Mouse (Mus musculus) regulatory T cell (primary cell): ENCODE data around the gene Setd1b.
"Not testable (repeated sequence)": the region's sequence is repeated elsewhere in the genome, so short reads cannot be mapped to it uniquely, and the experiment has no call there.

Experiments
- in situ Hi-C: fragments of 300-600 bp; cut with MboI, MseI; formaldehyde crosslinking; loops from one replicate; pipeline ENCODE4 v1.15.1; 2025; ENCODE audit warnings: high pct_unique_total_duplicates

The Setd1b gene

DNA sequence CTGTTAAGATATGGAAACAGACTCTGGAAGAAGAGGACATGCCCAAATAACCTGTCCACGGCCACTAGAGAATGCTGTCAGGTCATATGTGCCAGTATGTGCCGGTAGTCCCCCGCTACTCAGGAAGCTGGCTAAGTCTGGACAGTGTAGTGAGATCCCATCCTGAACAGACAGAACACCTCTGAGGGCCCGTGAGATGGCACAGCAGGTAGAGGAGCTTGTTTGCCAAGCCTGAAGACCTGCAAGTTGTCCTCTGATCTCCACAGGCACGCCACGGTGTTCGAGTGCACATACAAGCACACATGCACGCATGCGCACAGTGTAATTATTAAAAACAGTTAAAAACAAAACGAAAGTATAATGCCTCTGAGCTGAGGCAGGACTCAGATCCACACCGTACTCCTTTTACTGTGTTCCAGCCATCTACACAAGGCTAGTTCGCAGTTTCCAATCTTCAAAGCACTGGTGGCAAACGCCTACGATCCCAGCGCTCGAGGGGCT lies 53.6 kb downstream of the Setd1b start:
- in situ Hi-C loops: no loop called here

DNA sequence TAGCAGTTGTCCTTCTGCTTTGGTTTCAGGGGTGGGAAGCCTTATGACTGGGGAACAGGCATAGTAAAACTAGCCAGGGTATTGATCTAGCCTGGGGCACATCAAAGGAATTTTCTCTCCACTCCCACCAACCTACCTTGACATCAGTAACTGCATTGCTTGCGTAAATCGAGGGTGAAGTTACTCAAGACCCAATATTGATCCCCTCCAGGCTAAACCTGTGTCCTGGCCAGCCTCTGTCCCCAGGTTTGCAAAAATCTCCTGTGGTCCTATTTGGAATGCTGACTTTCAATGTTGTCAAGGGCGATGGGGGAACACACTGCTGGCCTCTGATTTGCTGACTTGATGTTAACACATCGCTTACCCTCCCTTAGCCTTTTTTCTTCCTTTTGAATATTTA lies 54.8 kb downstream of the Setd1b start:
- in situ Hi-C loops: no loop called here

DNA sequence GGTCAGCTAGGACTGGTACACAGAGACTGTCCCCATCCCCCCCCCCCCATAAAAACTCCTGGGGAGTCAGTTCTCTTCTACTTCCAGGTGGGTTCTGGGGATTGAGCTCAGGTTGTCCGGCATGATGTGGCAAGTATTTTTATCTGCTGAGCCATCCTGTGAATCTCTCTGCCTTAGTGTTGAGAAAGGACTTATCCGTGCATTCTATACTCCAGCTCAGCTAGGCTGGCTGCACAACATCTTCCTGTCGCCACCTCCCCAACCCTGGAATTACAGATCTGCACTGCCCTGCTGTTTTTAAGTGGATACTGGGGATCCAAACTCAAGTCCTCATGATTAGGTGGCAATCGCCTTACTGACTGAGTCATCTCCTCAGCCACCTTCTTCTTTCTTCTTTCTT lies 56.5 kb downstream of the Setd1b start:
- in situ Hi-C loops: no loop called here

DNA sequence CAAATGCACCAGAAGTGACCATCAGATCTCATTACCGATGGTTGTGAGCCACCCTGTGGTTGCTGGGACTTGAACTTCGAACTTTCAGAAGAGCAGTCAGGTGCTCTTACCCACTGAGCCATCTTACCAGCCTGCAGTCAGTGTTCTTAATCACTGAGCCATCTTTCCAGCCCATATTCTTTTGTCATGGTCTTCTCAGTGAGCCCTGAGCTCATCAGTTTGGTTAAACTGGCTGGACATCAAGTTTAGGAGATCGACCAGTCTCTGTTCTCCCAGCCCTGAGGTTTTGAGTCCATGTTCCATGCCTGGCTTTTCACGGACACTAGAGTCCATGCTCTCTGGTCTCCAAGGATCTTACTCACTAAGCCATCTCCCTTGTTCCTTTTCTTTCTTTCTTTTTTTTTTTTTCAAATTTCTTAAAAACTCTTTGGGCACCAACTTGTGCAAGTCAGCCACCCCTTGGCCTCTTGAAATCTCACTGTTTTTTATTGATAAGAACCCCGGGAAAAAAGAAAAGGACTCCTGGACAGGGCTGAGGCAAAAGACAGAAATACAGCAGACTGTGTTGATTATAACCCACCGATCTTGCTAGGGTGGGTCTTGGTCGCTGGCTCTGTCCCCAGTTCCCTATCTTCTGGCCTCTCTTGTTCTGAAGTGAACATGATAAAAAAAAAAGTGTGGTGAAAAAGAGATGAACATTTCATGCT lies 59.0 kb downstream of the Setd1b start:
- in situ Hi-C loops: not testable (repeated sequence)

DNA sequence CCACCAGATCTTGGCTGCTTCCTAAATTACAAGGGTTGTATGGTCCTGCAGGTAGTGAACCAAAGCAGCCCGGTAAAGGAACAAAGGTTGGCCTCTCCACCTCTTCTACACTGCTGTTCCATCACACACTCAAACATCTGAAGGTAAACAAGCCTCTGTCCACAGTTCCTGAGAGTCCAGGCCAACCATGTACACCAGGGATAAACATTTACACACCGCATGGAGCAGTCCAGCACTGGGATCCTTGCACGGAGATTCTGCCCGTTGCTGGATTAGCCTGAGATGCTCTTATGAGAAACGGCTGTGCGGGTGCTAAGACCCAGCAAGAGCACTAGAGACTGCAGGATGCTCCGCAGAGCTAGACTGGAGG lies 59.5 kb downstream of the Setd1b start:
- in situ Hi-C loops: no loop called here

DNA sequence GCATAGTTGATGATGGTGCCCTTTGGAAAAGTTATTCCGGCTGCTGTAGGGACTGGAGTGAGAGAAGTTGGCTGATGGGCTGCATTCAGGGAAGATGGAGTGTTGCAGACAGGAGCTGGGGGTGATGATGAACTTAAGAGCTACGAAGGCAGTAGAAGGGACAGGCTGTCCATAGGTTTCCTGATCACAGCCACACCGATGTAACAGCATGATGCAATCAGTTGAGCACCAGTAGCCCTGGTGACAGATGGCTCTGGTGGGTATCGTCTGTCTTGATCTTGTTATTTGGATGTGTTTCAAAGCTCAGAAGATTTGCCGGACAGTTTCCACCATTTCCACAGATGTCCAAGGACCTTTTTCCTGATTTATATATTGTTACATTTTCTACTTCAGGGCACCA lies 60.0 kb downstream of the Setd1b start:
- in situ Hi-C loops: no loop called here

DNA sequence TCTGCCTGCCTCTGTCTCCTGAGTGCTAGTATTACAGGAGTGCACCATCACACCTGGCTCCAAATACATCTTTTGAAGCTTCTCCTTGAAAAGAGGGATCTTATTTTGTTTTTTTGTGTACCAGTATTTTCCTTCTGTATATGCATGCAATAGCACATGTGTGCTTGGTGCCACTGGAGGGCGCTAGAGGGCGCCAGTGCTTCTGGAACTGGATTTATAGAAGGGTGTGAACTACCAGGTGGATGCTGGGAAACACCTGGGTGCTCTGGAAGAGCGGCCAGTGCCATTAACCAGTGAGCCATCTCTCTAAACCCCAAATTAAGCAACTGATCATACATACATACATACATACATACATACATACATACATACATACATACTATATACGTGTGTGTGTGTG lies 60.8 kb downstream of the Setd1b start:
- in situ Hi-C loops: not testable (repeated sequence)

DNA sequence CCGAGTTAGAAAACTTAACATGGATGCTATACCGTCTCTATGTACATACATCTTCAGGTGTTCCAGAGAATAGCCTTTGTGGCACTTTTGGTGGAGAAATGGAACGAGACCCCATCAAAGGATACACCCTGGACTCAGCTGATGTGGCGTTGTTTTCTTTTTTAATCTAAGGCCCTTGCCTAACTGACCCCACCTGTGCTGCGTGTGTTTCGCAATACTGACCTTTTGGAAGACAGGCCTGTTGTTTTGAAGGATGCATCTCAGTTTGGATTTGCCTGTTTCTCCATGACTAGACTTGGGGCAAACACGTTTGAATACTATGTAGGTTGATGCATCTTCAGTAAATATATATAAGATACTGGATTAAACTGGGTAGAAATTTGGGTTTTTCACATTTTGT lies 61.6 kb downstream of the Setd1b start:
- in situ Hi-C loops: not testable (repeated sequence)
